8 mouse cellular contexts compared by ENCODE assay signal in the genomic region with DNA sequence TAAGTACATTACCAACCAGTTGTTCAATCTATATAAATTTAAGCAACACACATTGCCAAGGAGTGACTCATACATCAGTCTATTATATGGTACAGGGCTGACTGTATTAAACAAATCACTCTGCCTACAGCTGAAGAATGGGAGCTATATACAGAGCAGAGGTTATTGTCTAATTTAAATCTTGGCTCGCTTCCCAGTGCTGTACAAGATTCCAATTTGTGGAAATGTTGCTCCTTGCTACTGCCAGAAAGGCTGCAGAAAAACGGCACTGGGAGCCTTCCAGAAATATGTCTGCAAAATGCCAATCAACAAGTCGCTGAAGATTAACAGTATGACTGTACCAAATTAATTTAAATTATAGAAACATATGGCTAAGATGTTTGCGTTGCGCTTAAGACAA. TPM values are rescaled to one million over a fixed set of nuclear protein-coding genes. Genes with fewer than 3 reads are reported as not detected.
DNase-seq lines count a peak whose midpoint lies in the region; ATAC-seq lines count a peak whose summit lies in the region.

No protein-coding gene starts in this region.

- no peak overlapping the region for H3K27ac ChIP-seq in neural tube, embryonic 11.5 days (ENCODE audit: low read depth, low read length)
- H3K27ac ChIP-seq in kidney, embryonic 16.5 days (ENCODE audit: low read length) = peak overlapping the region; percentile 59
- H3K27ac ChIP-seq in neural tube, embryonic 13.5 days (replicated peaks) = peak overlapping the region; percentile 70

- H3K27me3 ChIP-seq in neural tube, embryonic 11.5 days (ENCODE audit: control insufficient read depth, insufficient read depth, low read length) = no peaks in the 10 kb centered on the region
- H3K27me3 ChIP-seq in kidney, embryonic 16.5 days (ENCODE audit: insufficient read depth, low read length) = no peaks in the 10 kb centered on the region
- no peaks in the 10 kb centered on the region for H3K27me3 ChIP-seq in neural tube, embryonic 13.5 days

- ATAC-seq in neural tube, embryonic 11.5 days (ENCODE audit: insufficient read depth, low FRiP score, low TSS enrichment) = 0 out of 2 replicates have a peak, but pooled peaks have one; percentile 53
- peak; percentile 94 for ATAC-seq in kidney, embryonic 16.5 days (ENCODE audit: low FRiP score, low TSS enrichment)
- ATAC-seq in neural tube, embryonic 13.5 days (ENCODE audit: low read depth) = peak; percentile 86

- WGBS in neural tube, embryonic 11.5 days = 72% methylated on average over 5 of the region's 5 CpGs
- WGBS in kidney, embryonic 16.5 days = 45% methylated on average over 5 of the region's 5 CpGs
- 37% methylated on average over 5 of the region's 5 CpGs for WGBS in neural tube, embryonic 13.5 days

- no peak overlapping the region for H3K4me2 ChIP-seq in neural tube, embryonic 11.5 days (ENCODE audit: low read depth)
- no peak overlapping the region for H3K4me2 ChIP-seq in kidney, embryonic 16.5 days (replicated peaks; ENCODE audit: low read depth, low read length)
- H3K4me2 ChIP-seq in neural tube, embryonic 13.5 days = peak overlapping the region; percentile 32

- peak; percentile 3 for DNase-seq in cerebellum, adult 9-10 months
- DNase-seq in cerebellum, postnatal 36 days = no peak
- DNase-seq in neural tube, embryonic 11.5 days (ENCODE audit: low spot score) = no peak
- no peak for DNase-seq in neural tube, embryonic 10.5 days (ENCODE audit: extremely low spot score, low spot score)
- DNase-seq in urinary bladder, postnatal 10 days (ENCODE audit: low spot score) = no peak
- no peak for DNase-seq in ovary, adult 18-20 months (ENCODE audit: low spot score)

- no peaks in the 10 kb centered on the region for H3K36me3 ChIP-seq in neural tube, embryonic 11.5 days (ENCODE audit: control insufficient read depth, insufficient read depth, low read length)
- no peaks in the 10 kb centered on the region for H3K36me3 ChIP-seq in kidney, embryonic 16.5 days (ENCODE audit: insufficient read depth, low read length)
- peaks cover 9% of the 10 kb centered on the region; the same call in 1 of the 2 replicates for H3K36me3 ChIP-seq in neural tube, embryonic 13.5 days

- no peak overlapping the region for H3K4me3 ChIP-seq in neural tube, embryonic 11.5 days (ENCODE audit: low read depth, low read length)
- no peak overlapping the region for H3K4me3 ChIP-seq in kidney, embryonic 16.5 days (ENCODE audit: low read length)
- no peak overlapping the region for H3K4me3 ChIP-seq in neural tube, embryonic 13.5 days

- H3K9me3 ChIP-seq in neural tube, embryonic 11.5 days (ENCODE audit: control insufficient read depth, low read length) = no peaks in the 10 kb centered on the region
- H3K9me3 ChIP-seq in kidney, embryonic 16.5 days (ENCODE audit: low read length) = peaks cover 4% of the 10 kb centered on the region; the same call in 1 of the 2 replicates
- H3K9me3 ChIP-seq in neural tube, embryonic 13.5 days = no peaks in the 10 kb centered on the region

- no peak overlapping the region for H3K9ac ChIP-seq in neural tube, embryonic 11.5 days (ENCODE audit: low read length)
- H3K9ac ChIP-seq in kidney, embryonic 16.5 days (replicated peaks; ENCODE audit: low read length) = no peak overlapping the region
- H3K9ac ChIP-seq in neural tube, embryonic 13.5 days = no peak overlapping the region

- peaks cover 25% of the 10 kb centered on the region for H3K4me1 ChIP-seq in neural tube, embryonic 11.5 days (ENCODE audit: control insufficient read depth, insufficient read depth, low read length)
- H3K4me1 ChIP-seq in kidney, embryonic 16.5 days (ENCODE audit: insufficient read depth, low read length) = peaks cover 18% of the 10 kb centered on the region
- H3K4me1 ChIP-seq in neural tube, embryonic 13.5 days (replicated peaks) = peaks cover 64% of the 10 kb centered on the region

RNA-seq across cellular contexts. Expression of gene Tox3, which starts 45.9 kb away (rescaled TPM):
- 40.8 and 42.6 TPM in 2 replicates for polyA plus RNA-seq in neural tube, embryonic 11.5 days (2014; fragmentation: Nextera tagmentation; extraction: Ambion mirVana)
- polyA plus RNA-seq in kidney, embryonic 16.5 days (2015; fragmentation: Nextera tagmentation; extraction: Ambion mirVana) = 7.9 and 8.8 TPM in 2 replicates
- polyA plus RNA-seq in neural tube, embryonic 13.5 days (2015; fragmentation: Nextera tagmentation; extraction: Ambion mirVana) = 35.3 and 39.2 TPM in 2 replicates
